Mouse (Mus musculus) B cell, adult 2 months (primary cell): ENCODE data around the gene Tigd3.

ENCODE experiments used
- DNase-seq, 2 experiments: peaks; one replicate each; pipeline ENCODE4 v3.0.0; 2022

Tigd3 gene

GRCm38 (mm10) chr19:5894002-5894678 lies at the start of gene Tigd3:
Gene Tigd3, minus strand, starts transcription at chr19:5894149.
- peak; percentile 82 to 86 for DNase-seq

- DNase-seq: no peak
Measured at GRCm38 (mm10) chr19:5943404-5943803, 49.5 kb upstream of the Tigd3 start.

- DNase-seq: no peak
Measured at GRCm38 (mm10) chr19:5942581-5942980, 48.6 kb upstream of the Tigd3 start.

GRCm38 (mm10) chr19:5940656-5941055 lies 46.7 kb upstream of the Tigd3 start:
- DNase-seq: no peak

- DNase-seq: no peak
Measured at GRCm38 (mm10) chr19:5940173-5940572, 46.2 kb upstream of the Tigd3 start.

- no peak for DNase-seq
Measured at GRCm38 (mm10) chr19:5939715-5940114, 45.8 kb upstream of the Tigd3 start.

- DNase-seq: no peak
Measured at GRCm38 (mm10) chr19:5938516-5938915, 44.6 kb upstream of the Tigd3 start.

- DNase-seq: no peak
Measured at GRCm38 (mm10) chr19:5937836-5938406, 44.0 kb upstream of the Tigd3 start.

GRCm38 (mm10) chr19:5937095-5937835 lies 43.3 kb upstream of the Tigd3 start:
- DNase-seq: no peak

- DNase-seq: no peak
Measured at GRCm38 (mm10) chr19:5935691-5936090, 41.7 kb upstream of the Tigd3 start.

- no peak for DNase-seq
Measured at GRCm38 (mm10) chr19:5935266-5935665, 41.3 kb upstream of the Tigd3 start.

GRCm38 (mm10) chr19:5929634-5930596 lies 36.0 kb upstream of the Tigd3 start:
- DNase-seq: no peak

- DNase-seq: no peak
Measured at GRCm38 (mm10) chr19:5928546-5928945, 34.6 kb upstream of the Tigd3 start.

GRCm38 (mm10) chr19:5928104-5928503 lies 34.2 kb upstream of the Tigd3 start:
- no peak for DNase-seq

GRCm38 (mm10) chr19:5927532-5927931 lies 33.6 kb upstream of the Tigd3 start:
- DNase-seq: no peak

- no peak for DNase-seq
Measured at GRCm38 (mm10) chr19:5927026-5927425, 33.1 kb upstream of the Tigd3 start.

- no peak for DNase-seq
Measured at GRCm38 (mm10) chr19:5925311-5925855, 31.4 kb upstream of the Tigd3 start.

GRCm38 (mm10) chr19:5924713-5925093 lies 30.8 kb upstream of the Tigd3 start, which contains the start of gene Cdc42ep2:
Gene Cdc42ep2, minus strand, starts transcription at chr19:5924816.
- peak; percentile 95 to 96 for DNase-seq

- peak; percentile 87 to 88 for DNase-seq
Measured at GRCm38 (mm10) chr19:5923990-5924712, 30.2 kb upstream of the Tigd3 start.

- no peak for DNase-seq
Measured at GRCm38 (mm10) chr19:5922963-5923362, 29.0 kb upstream of the Tigd3 start.

- DNase-seq: no peak
Measured at GRCm38 (mm10) chr19:5922119-5922942, 28.4 kb upstream of the Tigd3 start.
